Mouse (Mus musculus) c-Kit-negative CD71-positive TER-119-positive erythroid progenitor cells, embryonic 14.5 days (primary cell): ENCODE results near the gene 1700018B08Rik.

Experiments used
- DNase-seq: peaks from one replicate; pipeline ENCODE4 v3.0.0-alpha.2; 2013; ENCODE audit warnings: low read depth, low spot score

1700018B08Rik gene

DNA sequence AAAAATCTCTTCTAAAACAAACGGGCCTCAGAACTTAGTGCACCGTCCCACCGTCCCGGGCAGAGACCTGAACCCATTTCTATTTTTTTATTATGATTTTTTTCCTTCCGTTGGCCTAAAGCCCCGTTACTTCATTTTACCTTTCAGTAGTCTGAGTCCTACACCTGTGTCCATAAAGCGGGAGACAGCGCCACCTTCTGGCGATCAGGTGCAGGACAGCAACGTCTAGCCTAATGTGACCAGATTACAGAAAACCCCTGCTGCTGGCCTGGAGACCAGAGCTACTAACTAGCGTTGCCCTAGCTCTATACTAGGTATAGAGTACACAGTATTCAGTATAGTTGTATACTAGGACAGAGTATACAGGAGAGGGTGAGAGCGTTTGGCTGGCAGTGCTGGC, 30.7 kb downstream of the 1700018B08Rik start:
- DNase-seq: peak; percentile 13

DNA sequence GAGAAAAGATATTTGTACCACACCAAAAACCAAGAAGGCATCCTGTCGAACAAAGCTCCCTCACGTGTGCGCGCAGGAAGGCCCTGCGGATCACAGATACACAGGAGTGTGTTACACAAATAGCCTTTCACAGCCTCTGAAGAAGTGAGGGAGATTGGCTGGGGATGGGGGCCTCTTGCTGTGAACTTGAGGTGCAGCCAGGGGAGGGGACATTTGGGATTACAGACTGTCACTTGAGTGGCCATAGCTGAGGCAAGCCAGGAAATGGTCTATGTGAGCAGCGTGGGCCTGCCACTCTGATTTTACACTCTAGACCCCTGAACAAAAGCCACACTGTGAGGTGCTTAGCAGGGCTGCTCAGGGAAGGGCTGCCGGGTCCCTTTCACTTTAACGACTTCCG, 32.4 kb downstream of the 1700018B08Rik start:
- DNase-seq: no peak

DNA sequence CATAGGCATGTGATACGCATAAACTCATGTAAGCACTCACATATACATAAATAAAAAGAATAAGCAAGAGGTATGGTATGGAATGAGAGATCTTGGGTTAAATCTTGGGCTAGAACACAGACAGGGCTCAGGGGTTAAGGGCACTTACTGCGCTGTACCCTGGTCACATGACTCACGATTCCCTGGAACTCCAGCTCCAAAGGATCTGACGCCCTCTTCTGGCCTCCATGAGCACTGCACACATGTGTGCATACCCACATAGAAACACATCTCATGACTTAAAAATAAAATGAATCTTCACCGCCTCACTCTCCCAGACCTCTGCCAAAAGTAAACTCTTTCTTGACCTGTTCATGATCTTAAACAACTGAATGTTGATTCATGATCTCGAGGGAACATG, 46.5 kb downstream of the 1700018B08Rik start:
- no peak for DNase-seq

DNA sequence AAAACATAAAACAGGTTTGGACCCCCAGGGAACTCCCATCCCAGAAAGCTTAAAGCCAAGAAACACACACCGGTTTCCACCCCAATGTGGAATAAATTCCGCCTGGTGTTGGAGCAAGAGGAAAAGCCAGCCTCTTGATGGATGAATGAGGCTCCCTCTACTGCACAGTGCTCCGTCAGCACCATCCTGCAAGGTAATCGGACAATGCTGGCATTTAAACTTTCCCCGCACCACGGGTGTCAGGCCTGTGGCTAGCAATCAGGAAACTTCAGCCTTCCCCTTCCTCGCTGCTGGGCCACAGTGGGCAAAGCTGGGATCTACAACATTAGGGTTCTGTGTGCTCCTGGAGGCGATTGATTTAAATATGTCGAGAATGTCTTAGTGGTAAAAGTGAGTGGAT, 52.5 kb downstream of the 1700018B08Rik start:
- DNase-seq: no peak

DNA sequence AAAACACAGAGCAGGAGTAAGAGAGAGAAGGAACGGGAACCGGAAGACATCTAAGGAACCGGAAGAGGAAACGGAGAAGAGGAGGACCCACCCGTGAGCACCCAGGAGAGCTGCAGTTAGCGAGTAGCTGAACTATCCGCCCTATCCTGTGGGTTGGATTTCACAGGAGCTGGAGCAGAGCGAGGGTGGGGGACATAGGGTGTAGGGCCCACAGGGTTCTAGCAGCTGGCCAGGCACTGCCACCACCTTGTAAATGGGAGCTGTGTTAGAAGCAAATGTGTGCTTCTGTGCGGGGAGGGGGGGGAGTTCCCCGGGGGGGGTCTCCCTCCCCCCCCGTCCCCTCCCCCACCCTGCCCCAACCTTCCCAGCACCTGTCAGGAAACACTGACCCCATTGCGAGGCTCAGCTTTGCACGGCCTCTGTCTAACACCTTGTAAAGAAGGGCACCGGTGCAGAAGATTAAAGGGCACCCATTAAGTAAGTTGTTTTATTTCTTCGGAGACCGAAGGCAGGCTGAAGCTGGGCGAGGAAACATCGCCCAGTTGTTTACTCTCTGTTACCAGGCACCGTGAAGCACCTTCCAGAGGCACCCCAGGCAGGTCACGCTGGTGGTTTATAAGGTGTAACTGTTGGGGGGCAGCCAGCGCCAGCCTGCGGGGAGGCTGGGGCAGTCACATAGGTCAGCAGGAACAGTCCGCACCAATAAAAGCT, 59.9 kb downstream of the 1700018B08Rik start:
- no peak for DNase-seq
